Mouse (Mus musculus) left cerebral cortex, postnatal 4 days (tissue): ENCODE data around the gene Pdcd11. TPM values are rescaled to one million over a fixed set of nuclear protein-coding genes. Genes with fewer than 3 reads are reported as not detected.

ENCODE experiments used
- DNase-seq: peaks from one replicate; pipeline ENCODE4 v3.0.0-alpha.2; 2022
- intact Hi-C: fragments of 180-260 bp; cut with DNase I; formaldehyde crosslinking; loops from one replicate; pipeline ENCODE4 v1.15.1; 2025
- total RNA-seq, 2 experiments: library from RNA; stranded (reverse); gene quantifications; 2 replicates each; pipeline ENCODE4 v1.2.3; 2021

The Pdcd11 gene
- total RNA-seq: 10 to 100 TPM; 20.7 to 21.1 TPM

DNA sequence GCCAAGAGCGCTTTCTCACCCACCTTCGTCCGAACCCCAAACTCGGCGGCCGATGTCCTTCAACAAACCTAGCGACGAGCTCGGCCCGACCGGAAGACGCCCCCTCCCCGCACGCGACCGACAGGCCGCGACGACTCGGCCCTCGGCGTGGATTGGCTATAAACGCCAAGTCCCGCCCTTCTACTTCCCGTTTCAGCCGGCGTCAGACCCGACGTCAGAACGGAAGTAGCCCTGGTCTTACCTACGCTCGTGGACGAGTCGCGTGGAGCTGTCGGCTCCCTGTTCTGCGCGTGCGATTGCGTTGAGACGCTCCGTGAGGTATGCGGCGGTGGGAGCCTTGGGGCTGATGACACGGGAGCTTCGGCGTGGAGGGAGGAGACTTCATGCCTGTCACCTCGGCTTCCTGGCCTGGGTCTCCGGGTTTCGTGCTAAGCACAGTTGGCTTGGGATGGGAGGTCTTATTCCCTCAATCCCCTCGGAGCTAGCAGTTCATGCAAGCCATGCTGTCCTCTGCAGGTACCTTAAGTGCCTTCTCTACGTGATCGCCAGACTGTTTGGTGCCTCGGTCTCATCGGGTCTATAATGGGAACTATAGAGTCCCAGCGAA lies at the start of gene Pdcd11, which contains the start of gene Usmg5:
Gene Pdcd11, plus strand, starts transcription at position 219 of the 607 bp plus-strand sequence.
Gene Usmg5, minus strand, starts transcription at position 98 of the 607 bp plus-strand sequence.
- intact Hi-C loops: no loop called here
- peak; percentile 96 for DNase-seq

DNA sequence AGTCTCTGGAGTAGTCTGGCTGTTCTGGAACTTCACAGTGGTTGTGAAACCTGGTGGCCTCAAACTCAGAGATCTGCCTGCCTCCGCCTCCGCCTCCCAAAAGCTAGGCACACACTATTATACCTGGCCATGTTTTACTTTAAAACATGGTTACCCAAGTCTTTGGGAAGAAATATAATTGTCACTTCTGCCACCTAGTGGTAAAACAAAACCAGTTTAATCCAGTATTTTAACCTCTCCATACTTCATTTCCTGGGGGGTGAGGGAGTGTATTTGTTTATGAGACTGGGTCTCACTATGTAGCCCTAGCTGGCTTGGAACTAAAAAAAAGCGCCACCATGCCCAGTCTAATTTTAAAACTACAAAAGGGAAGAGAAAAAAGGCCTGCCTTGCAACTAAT lies 47.0 kb upstream of the Pdcd11 start:
- no peak for DNase-seq
- intact Hi-C loops: no loop called here

DNA sequence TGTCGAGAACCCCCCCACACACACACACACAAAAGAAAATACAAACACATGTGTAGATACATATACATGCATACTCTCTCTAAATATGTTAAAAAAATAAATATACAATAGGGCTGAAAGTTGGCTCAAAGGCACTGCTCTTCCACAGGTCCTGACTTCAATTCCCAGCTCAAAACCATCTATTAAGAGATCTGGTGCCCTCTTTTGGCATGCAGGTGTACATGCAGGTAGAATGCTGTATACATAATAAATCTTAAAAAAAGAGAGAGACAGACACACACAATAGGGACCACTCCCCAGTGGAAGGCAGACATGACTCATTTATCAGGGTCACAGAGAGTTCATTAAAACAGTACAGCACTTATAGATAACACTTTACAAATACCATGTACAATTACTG lies 44.2 kb upstream of the Pdcd11 start:
- no peak for DNase-seq
- intact Hi-C loops: no loop called here

DNA sequence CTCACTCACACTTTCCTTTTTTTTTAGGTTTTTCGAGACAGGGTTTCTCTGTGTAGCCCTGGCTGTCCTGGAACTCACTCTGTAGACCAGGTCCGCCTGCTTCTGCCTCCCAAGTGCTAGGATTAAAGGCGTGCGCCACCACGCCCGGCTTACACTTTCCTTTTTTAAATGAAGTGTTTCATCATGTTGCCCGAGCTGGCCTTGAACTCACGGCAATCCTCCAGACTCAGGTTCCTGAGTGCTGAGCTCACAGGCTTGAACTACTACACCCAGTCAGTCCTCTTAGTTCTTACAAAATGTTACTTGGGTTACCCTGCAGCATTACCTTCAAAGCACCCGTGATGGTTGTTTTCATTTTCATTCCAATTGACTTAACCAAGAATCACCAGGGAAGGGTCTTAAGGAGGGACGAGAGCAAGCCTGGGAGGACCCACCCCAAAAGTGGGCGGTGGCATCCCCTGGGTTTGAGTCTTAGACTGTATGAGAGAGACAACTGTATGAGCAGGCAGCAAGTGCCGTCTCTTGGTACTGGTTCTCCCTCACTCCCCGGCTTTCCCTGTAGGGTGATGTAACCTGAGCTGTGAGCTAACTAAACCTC lies 43.2 kb upstream of the Pdcd11 start:
- intact Hi-C loops: no loop called here
- no peak for DNase-seq

DNA sequence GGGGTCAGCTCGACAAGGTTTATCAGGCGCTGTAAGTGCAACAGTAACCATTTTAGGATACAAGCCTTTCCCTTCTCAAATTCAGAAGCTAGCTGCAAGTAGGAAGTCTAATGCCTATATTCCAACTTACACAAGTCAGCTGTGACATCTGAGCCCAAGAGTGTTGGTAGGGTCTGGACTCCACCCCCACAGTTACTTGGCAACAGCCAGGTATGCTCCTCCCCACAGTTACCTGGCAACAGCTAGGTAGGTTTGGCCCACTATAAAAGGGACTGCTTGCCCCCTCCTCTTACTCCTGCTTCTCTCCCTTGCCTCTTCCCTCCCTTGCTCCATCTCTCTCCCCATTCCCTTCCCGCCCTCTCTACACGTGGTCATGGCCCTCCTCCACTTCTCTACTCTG lies 41.5 kb upstream of the Pdcd11 start:
- intact Hi-C loops: no loop called here
- DNase-seq: no peak

GRCm38 (mm10) chr19:47049840-47050239 lies 40.7 kb upstream of the Pdcd11 start:
- intact Hi-C loops: no loop called here
- DNase-seq: no peak

DNA sequence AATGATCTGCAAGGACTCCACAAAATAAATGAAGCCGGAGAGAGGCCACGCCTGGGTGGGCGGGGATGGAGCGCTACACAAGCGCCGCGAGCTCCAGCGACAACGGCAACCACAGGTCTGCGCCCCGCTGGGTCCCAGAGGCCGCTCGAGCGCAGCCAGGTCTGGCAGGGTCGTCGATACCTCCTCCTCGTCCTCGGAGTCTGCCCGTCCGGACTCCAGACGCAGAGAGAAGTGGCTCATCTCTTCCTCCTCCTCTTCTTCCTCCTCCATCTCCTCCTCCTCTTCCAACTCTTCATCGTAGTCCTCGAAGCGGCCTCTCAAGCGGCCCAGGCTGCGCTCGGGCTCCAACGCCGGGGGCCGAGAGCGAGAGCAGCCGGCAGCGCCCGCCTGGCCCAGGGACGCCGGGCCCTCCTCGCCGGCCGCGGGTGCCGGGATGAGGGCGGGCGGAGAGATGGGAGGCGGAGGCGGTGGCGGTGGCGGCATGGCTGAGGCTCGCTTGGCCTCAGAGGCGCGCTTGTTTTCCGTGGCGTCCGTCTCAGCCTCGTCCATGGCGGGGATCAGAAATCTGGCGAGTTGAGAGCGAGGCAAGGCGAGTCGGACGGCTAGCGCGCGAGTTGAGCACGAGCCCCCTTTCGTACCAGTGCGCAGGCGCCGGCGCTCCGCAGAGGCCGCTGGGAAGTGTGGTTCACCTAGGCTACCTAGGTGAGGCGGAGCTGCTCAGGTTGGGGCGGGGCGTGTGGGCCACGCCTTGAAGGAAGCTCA lies 40.1 kb upstream of the Pdcd11 start, which contains the start of gene Pcgf6:
Gene Pcgf6, minus strand, starts transcription at position 636 of the 762 bp plus-strand sequence.
- intact Hi-C loops: no loop called here
- DNase-seq: peak; percentile 85

- no peak for DNase-seq
- intact Hi-C loops: no loop called here
These were observed 37.6 kb upstream of the Pdcd11 start for GRCm38 (mm10) chr19:47052927-47053326.

DNA sequence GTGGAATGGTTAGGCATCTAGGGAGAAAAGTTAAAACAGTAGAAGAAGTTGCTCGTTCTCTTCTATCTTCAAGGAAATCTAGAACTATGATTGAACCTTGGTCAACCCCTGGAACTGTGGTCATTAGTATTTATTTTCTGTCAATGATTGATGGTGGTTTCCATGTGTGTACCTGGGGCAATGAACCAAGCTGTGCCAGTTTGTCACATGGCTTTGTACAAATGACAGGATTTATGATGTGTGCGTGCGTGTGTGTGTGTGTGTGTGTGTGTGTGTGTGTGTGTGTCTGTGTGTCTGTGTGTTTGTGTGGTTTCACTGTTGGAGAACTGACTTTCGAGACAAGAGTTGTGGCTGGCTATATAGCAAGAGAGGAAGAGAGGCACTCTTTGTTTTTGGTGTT lies 37.1 kb upstream of the Pdcd11 start:
- DNase-seq: no peak

GRCm38 (mm10) chr19:47057684-47058083 lies 32.9 kb upstream of the Pdcd11 start:
- no peak for DNase-seq
- intact Hi-C loops: no loop called here

More for the DNA sequence above, 37.1 kb upstream of the Pdcd11 start:
- intact Hi-C loops: no loop called here

- intact Hi-C loops: no loop called here
- DNase-seq: no peak
These were observed 24.7 kb upstream of the Pdcd11 start for GRCm38 (mm10) chr19:47065860-47066259.

GRCm38 (mm10) chr19:47067096-47067882 lies 23.3 kb upstream of the Pdcd11 start, which contains the start of gene Taf5:
TSS of gene Taf5 (plus strand) at chr19:47067746.
- DNase-seq: peak; percentile 98
- intact Hi-C loops: no loop called here

- DNase-seq: peak; percentile 82
- intact Hi-C loops: no loop called here
These were observed 22.5 kb upstream of the Pdcd11 start for GRCm38 (mm10) chr19:47067924-47068611.

- intact Hi-C loops: no loop called here
- no peak for DNase-seq
These were observed 2.3 kb upstream of the Pdcd11 start for GRCm38 (mm10) chr19:47088226-47088625.

DNA sequence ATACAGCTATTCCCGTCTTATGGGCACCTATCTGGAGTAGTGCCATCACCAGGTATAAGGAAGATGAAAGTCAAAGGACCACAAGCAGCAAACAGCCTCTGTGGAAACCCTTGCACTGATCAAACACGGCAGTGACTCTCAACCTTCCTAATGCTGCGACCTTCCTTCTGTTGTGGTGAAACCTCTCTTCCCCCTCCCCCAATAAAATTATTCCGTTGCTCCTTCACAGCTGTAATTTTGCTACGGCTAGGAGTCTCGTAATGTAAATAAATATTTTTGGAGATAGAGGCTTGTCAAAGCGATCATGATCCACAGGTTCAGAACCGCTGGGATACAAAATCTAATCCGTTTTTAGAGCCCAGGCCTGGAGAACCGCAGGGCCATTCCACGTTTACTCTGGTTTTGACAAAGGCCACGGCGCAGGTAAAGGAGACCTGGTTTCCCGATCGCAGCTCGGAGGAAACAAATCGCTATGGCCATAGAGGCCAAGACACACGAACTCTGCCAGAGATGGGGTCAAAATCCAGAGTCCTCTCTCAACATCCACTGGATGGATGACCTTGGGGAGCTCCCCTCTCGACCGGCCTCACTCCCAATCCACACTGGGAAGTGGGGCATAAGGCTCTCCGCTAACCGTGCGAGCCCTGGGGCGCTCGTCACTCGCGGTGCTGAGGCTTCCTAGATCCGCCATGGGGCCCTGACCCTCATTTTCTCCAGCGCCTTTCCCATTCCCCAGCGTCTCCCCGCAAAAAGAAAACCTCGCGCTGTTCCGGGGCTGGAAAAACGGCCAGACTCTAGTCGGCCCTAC lies 646 bp upstream of the Pdcd11 start:
- intact Hi-C loops: no loop called here
- DNase-seq: no peak

DNA sequence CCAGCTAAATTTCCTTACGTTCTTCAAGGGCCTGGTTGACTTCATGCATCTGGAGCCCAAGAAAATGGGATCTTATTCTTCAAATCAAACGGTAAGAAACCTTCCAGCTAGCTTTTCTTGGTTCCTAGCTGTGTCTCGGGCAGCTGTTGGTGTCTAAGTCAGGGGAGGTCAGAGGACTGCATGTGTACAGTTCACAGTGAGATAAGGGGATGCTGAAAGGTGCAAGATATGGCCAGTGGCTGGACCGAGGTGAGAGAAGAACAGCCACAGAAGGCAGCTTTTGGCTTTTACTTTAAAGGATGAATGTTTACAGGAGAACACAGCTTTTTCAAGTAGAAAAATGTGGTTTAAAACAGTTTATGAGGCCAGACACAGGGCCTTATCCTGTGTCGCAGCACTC lies 10.5 kb downstream of the Pdcd11 start:
- DNase-seq: no peak
- intact Hi-C loops: no loop called here

DNA sequence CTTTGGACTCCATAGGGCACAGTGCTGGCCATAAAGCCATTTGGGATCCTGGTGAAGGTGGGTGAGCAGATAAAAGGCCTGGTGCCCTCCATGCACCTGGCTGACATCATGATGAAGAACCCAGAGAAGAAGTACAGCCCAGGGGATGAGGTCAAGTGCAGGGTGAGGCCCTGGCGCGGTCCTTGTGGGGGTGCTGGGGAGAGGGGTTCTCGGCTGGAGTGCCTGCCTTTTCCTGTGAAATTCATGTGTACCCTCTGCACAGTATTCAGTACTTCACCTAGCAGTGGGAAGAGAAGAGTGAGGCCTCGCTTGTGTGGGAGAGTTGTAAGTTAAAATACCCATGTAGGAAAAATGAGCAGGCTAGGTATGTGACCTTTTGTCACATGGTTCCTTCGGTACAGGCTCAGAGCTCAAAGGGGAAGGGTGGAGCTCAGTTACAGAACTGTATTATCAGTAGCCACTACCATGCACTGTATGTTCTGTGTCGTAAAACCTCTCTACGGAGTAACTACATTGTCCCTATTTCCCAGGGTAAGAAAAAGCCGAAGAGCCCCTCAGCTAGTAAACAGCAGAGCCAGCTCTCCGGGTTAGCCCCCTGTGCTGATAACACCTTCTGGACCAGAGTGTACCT lies 14.2 kb downstream of the Pdcd11 start:
- intact Hi-C loops: no loop called here
- DNase-seq: no peak

DNA sequence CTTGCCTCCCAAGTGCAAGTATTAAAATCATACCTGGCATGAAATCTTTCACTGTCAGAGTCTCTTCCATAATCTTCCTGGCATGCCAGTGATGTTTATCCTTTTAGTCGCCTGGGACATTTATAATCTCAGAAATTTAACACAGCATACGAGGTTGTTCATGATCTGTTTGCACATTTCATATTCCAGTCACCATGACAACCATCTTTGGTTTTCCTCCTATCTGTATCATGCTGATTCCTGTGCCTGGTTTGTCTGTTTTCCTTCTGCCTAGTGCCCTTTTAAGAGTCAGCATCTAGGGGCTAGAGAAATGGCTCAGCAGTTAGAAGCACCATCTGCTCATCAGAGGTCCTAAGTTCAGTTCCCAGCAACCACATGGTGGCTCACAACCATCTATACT lies 28.1 kb downstream of the Pdcd11 start:
- intact Hi-C loops: no loop called here
- no peak for DNase-seq

DNA sequence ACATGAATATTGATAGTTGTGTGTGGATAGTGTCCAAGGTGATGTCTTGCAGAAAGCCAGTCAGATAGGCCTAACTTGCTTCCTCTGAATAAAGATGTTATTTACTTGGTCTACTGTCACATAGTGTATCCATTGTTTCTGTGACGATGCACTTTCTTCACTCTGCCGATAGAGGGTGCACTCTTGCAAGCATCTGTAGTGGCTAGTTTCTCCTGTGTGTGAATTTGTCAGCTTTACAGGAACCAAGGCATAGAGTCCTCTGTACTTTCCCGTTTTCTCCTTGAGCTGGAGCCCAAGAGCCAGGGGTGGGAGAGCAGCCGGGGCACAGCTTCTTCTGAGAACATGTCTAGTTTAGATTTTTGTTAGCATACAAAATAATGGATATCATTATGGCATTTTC lies 30.5 kb downstream of the Pdcd11 start:
- intact Hi-C loops: loop anchor here (5.0 kb wide), 1 partner anchor 46 kb away; no protein-coding TSS in a partner anchor
- no peak for DNase-seq
